Mouse (Mus musculus) adrenal gland, adult (tissue): Measurements from ENCODE around the gene Glyatl3.

Experiments used
- DNase-seq, 2 experiments: peaks; one replicate each; pipeline ENCODE4 v3.0.0; 2022 to 2023; ENCODE audit warnings: low spot score in 1 of 2; ENCODE audit not compliant: inconsistent age in 2 of 2

Gene Glyatl3

DNA sequence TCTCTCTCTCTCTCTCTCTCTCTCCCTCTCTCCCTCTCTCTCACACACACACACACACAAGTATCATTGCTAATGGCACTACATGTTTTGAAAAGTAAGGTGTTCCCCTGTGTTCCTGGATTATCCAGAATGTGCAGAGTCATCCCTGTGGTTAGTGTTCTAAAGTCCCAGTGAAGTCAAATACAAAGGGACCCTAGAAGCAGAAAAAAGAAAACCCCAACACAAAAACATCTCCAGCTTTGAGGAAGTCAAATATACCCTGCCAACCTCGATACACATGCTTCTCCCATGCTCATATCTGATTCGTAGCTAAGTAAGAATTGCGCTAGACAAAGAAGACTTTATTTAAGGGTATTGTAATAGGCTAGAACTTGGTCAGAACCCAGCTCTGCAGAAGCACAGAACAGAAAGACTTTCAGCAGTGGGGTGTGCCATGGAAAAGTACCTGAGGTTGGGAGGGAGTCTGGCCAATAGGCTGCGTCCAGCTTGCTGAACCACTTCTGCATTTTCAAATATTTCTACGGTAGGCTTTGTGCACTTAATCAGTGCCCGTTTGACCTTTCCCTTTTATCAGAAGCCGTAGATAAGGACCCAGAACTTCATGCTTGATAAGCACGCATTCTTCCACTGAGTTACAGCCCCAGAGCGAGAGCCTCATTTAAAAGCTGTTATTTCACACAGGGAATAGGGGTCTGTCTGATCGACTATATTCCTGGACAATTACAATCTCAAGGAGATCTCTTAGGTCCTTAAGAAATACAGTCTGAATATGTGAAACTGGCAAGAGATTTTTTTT is 45.0 kb downstream of the Glyatl3 start:
- DNase-seq = no peak

DNA sequence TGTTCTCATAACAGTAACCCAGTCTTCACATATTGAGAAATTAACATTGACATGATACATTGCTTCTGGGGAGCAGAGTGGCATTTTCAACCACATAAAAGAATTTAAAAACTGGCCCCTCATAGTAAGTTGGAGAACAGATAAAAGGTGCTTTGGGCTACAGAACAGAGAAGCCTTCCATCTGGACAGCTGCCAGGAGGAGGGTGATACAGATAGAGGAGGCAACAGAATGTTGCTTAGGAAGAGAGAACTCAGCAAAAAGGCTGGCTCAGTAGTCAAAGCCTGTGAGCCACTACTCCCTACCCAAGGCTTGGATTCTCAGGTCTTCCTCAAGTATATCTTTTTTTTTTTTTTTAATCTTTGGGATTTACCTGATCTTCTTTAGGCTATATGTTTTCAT is 59.1 kb downstream of the Glyatl3 start:
- DNase-seq = no peak
